Mouse (Mus musculus): ENCODE results near the gene Dmbx1.

- no peak for TF ChIP-seq GATA1 (IDR thresholded peaks at IDR 0.05; ENCODE audit: low read length)
- TF ChIP-seq TAL1 (IDR thresholded peaks at IDR 0.05; ENCODE audit: low read length) = no peak
Measured at GRCm38 (mm10) chr4:115984111-115984510, 44.4 kb upstream of the Dmbx1 start.

Measured in erythroblast, embryonic 14.5 days (primary cell).